Mouse (Mus musculus): ENCODE results near the gene Runx3. TPM values are rescaled to one million over a fixed set of nuclear protein-coding genes. Genes with fewer than 3 reads are reported as not detected.

Gene Runx3
- polyA plus RNA-seq, 1 experiment, result 0.21 TPM

DNA sequence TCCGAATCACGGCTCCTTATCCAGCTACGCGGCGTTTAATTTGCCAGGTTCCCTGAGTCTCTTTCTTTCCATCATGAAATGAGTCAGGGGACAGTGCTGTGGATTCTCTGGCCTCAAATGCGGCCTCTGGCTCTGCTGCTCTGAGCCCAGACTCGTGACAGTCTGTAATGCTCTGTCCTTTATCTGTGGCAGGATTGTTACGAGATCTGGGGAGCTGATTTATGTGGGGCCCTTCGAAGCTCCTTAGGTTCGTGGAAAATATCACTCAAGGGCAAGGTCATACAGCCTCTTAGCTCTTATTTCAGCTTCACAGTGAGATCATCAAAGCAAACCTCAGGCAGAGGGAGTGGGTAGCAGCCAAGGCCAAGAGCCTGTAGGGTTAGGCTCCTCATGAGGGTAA, 6.2 kb upstream of the Runx3 start:
- DNase-seq (ENCODE audit: low spot score), result no peak

GRCm38 (mm10) chr4:135115426-135116170, 4.9 kb upstream of the Runx3 start:
- no peak for DNase-seq (ENCODE audit: low spot score)

GRCm38 (mm10) chr4:135116391-135116790, 4.1 kb upstream of the Runx3 start:
- DNase-seq (ENCODE audit: low spot score), result no peak

DNA sequence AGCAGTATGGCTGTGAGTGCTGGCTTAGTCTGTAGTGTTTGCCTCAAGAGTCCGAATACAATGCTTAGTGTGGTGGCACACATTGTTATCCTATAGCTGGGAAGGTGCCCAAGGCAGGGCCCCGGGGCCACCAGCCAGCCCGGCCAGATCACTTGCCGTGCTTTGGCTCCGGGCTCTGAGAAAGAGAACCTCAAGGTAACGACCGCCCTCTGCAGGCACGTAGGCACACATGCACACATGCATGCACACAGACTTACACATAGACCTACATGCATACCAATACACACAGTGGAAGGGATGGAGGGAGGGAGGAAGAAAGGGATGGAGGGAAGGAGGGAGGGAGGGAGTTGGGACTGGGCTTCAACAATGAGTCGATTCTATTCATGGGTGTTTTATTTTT, 2.6 kb upstream of the Runx3 start:
- DNase-seq (ENCODE audit: low spot score), result no peak

GRCm38 (mm10) chr4:135118855-135119474, 1.5 kb upstream of the Runx3 start:
- no peak for DNase-seq (ENCODE audit: low spot score)

GRCm38 (mm10) chr4:135123721-135124120, 3.3 kb downstream of the Runx3 start:
- DNase-seq (ENCODE audit: low spot score), result no peak

DNA sequence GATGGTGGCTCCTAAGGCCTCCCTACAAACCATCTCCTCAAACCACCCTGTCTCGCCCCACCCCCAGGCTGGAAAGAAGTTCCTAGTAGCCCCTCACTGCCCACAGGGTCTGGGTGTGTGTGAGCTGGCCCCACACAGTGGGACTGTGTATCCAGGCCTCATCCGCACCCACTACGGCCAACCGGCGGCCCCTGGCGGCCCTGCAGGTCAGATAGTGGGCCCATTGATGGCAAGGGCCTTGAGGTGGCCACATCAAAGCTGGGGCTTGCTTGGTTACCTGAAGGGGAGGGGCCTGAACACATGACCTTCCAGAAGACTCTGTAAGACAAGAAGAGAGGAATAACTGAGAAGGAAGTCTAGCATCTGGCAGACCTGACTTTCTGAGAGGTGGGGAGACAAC, 4.3 kb downstream of the Runx3 start:
- no peak for DNase-seq (ENCODE audit: low spot score)

DNA sequence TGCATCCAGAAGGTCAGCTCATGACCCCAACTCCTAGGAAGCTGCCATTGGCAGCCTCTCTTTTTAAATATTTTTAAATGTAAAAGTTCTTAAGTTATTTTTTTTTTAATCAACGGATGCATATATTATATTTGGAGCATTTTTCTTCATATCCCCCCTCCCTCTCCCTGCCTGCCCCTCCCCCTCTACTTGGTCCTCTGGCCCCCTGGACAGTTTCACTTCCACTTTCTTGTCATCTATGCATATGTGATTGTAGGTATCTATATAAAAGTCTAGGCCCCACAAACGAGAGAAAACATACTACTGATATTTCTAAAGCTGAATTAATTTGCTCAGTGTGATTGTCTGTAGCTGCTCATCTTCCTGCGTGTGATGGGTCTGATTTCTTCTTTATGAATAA, 4.7 kb downstream of the Runx3 start:
- no peak for DNase-seq (ENCODE audit: low spot score)

- DNase-seq (ENCODE audit: low spot score), result no peak
Measured at GRCm38 (mm10) chr4:135126385-135126784, 5.9 kb downstream of the Runx3 start.

- no peak for DNase-seq (ENCODE audit: low spot score)
Measured at GRCm38 (mm10) chr4:135128841-135129520, 8.5 kb downstream of the Runx3 start.

DNA sequence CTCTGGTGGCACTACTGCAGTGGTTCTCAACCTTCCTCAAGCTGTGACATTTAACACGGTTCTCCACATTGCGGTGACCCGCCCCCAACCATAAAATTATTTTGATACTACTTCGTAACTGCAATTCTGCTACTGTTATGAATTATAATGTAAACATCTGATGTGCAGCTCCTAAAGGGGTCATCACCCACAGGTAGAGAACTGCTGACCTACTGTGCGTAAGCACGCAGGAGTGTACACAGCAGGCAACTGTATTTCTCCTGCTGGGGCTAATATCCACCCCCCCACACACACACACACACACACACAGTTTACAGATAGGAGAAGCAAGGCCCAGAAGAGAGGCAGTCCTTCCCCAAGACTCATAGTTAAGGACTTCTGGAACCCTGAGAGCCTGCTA, 9.7 kb downstream of the Runx3 start:
- no peak for DNase-seq (ENCODE audit: low spot score)

- no peak for DNase-seq (ENCODE audit: low spot score)
Measured at GRCm38 (mm10) chr4:135131145-135131544, 10.7 kb downstream of the Runx3 start.

GRCm38 (mm10) chr4:135132797-135133196, 12.3 kb downstream of the Runx3 start:
- no peak for DNase-seq (ENCODE audit: low spot score)

DNA sequence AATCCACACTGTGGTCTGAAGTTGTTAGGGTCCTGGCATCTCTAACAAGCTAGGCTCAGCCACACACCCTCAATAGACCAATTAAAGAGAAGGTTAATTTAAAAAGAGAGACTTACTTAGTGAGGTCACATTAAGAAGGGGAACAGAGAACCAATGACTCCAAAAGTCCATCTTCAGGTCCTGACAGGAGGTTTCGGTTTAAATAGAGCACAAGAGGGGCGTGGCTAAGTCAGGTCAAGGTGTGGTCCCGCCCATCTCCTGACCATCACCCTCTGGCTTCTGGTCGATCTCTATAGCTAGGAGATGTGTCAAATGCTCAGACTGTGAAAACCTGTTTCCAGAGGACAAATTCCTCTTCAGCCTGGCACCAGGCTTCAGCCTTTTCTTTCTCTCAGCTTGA, 13.3 kb downstream of the Runx3 start:
- no peak for DNase-seq (ENCODE audit: low spot score)

DNA sequence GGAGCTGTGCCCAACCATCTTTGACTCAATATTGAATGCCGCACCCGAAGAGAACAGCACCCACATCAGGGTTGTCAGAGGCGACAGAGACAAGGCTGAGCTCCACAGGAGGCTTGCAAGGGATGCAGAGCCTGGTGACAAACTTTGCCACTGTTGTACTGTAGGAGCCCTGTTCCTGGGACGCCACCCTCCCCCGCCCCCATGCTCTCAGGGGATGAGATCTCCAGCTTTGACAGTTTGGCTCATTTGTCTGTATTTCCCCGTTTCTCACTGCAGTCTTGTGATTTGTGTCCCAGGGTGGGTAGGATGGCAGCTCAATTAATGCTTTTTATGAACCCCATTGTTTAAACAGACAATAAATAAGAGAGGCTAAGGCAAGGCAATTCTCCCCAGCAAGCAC, 14.9 kb downstream of the Runx3 start:
- DNase-seq (ENCODE audit: low spot score), result no peak

DNA sequence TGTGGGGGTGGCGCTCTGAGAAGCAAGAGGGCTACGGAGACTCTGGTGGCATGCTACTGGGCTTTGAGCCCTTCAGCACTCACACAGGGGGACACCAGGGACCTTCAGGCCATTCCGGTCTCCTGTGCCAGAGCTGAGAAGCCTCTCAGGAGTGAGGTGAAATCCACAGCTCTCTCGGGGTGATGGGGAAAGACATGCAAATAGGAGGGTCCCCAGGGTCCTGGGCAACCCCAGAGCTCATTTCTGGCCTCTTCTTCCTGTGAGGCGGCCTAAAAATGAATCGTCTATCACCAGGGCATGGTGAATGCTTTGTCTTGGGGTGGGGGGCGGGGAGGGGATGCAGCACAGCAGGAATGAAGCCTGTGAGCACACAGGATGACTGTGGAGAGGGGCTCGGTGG, 15.8 kb downstream of the Runx3 start:
- no peak for DNase-seq (ENCODE audit: low spot score)

DNA sequence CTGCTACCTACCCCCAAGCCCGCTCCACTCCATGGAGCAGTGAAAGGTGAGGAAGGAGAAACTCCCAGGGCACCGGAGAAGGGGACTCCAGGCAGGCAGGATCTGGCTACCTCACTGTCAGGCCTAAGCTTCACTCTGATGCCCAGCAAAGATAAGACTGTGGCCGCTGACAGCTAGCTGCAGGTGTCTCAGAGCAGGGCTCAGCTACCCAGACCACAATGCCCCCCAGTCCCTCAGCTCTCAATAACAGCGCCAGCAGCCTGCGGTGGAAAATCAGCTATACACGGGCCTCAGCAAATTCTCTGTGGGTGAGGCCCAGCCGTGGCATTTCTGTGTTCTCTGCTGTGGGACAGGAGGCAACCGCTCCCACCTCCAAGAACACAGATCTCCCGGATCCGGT, 16.2 kb downstream of the Runx3 start:
- DNase-seq (ENCODE audit: low spot score), result no peak

GRCm38 (mm10) chr4:135140647-135141515, 20.4 kb downstream of the Runx3 start:
- no peak for DNase-seq (ENCODE audit: low spot score)

DNA sequence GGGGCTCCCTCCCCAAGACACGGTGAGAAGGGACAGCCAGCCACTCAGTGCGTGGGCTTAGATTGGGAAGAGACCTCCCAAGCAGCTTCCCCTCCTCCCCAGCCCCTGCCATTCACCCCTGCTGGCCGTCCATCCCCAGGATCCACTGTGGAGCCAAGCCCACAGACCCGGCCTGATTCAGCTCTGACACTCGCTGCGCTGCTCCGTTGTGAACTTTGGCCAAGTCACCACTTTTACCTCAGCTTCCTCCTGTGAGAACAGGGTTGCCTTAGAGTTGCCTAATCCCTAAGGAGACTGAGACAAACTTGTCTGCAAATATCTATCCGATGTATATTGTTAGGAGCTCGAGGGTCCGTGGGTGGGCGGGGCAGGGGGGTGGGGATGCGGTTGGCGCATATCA, 21.3 kb downstream of the Runx3 start:
- DNase-seq (ENCODE audit: low spot score), result no peak

- DNase-seq (ENCODE audit: low spot score), result no peak
Measured at GRCm38 (mm10) chr4:135146734-135147133, 26.3 kb downstream of the Runx3 start.

DNA sequence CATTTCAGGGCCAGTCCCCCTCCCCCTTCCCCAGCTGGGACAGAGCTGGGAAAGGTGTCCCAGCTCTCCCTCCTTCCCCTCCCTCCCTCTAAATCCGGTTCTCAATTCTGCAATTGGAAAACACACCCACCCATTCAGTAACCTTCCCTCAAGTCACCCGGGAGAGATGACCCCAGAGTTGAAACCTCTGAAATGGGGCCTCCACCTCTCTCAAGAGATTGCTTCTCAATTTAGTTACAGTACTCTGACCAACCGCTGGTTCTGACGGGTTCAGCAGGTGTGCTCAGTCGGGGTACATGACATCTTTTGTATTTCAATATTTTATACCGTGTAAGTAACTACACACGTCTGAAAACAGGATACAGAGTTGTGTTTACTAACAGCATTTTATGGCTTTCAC, 28.2 kb downstream of the Runx3 start:
- DNase-seq (ENCODE audit: low spot score), result no peak
